Mouse (Mus musculus): ENCODE measurements around the gene Ncf2.

DNA sequence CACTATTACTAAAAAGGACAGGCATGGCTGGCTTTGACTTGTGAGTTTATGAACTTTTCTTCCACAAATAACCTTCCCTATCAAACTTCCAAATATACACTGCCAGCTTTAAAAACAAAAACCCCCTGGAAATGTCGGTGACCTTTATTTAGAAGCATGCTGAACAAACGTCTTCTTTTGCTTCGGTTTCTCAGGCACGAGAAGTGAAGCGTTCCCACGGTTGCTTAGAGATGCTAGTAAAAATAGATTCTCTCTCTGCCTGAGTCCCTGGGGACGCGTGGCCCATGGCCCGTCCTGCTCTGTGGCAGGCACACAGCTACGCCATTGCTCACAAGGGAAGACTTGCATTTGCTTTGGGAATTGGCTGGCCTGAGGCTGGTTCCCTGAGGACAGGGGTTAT is 17.8 kb downstream of the Ncf2 start:
- TF ChIP-seq CTCF (IDR thresholded peaks at IDR 0.05; ENCODE audit: extremely low read depth, insufficient read depth, low read length) (no peak), POLR2A (IDR thresholded peaks at IDR 0.05; ENCODE audit: extremely low read depth, insufficient read depth, low read length) (no peak)
